Mouse (Mus musculus) C2C12 (cell line): ENCODE measurements around the gene Car9.

Source experiments
- CEBPB ChIP-seq: IDR thresholded peaks from one replicate; pipeline ENCODE4 v1.6.1; 2011; ENCODE audit warnings: low read depth, mild to moderate bottlenecking, control low read depth, moderate library complexity
- CTCF ChIP-seq: IDR thresholded peaks from one replicate; pipeline ENCODE4 v1.5.1; 2011; ENCODE audit not compliant: control insufficient read depth, insufficient read depth, insufficient read length
- MYOD1 ChIP-seq: IDR thresholded peaks from one replicate; pipeline ENCODE4 v1.6.1; 2011; ENCODE audit warnings: low read depth; ENCODE audit not compliant: control insufficient read depth, insufficient read length
- MYOG ChIP-seq: IDR thresholded peaks from one replicate; pipeline ENCODE4 v1.6.1; 2011; ENCODE audit not compliant: control insufficient read depth, insufficient read length; ENCODE audit errors: extremely low read depth

- TF ChIP-seq MYOG (no peak), CTCF (peak; percentile 18), CEBPB (no peak), MYOD1 (no peak)
Measured at GRCm38 (mm10) chr4:43527880-43528279, 21.1 kb downstream of the Car9 start.
